Mouse (Mus musculus) left cerebral cortex, adult 11 months (tissue): ENCODE results near the gene Gabra5.

Experiments
- DNase-seq: peaks from one replicate; pipeline ENCODE4 v3.0.0; 2022; ENCODE audit warnings: low spot score

Gene Gabra5

GRCm38 (mm10) chr7:57509681-57510141 is at the start of gene Gabra5:
Gene Gabra5 (minus strand): TSS chr7:57510059.
- peak; percentile 31 for DNase-seq

GRCm38 (mm10) chr7:57538565-57538964 is 28.7 kb upstream of the Gabra5 start:
- DNase-seq = no peak

- no peak for DNase-seq
Observed at GRCm38 (mm10) chr7:57532676-57533075, 22.8 kb upstream of the Gabra5 start.

GRCm38 (mm10) chr7:57529954-57530353 is 20.1 kb upstream of the Gabra5 start:
- DNase-seq = no peak

- DNase-seq = no peak
Observed at GRCm38 (mm10) chr7:57529451-57529850, 19.6 kb upstream of the Gabra5 start.

- peak; percentile 29 for DNase-seq
Observed at GRCm38 (mm10) chr7:57512955-57513354, 3.1 kb upstream of the Gabra5 start.

- no peak for DNase-seq
Observed at GRCm38 (mm10) chr7:57508860-57509632, 813 bp downstream of the Gabra5 start.

GRCm38 (mm10) chr7:57502809-57503208 is 7.0 kb downstream of the Gabra5 start:
- DNase-seq = no peak

- DNase-seq = no peak
Observed at GRCm38 (mm10) chr7:57491795-57492194, 18.1 kb downstream of the Gabra5 start.

GRCm38 (mm10) chr7:57486907-57487306 is 23.0 kb downstream of the Gabra5 start:
- no peak for DNase-seq

GRCm38 (mm10) chr7:57482896-57483295 is 27.0 kb downstream of the Gabra5 start:
- no peak for DNase-seq

GRCm38 (mm10) chr7:57473811-57474525 is 35.9 kb downstream of the Gabra5 start:
- DNase-seq = peak; percentile 65

GRCm38 (mm10) chr7:57471316-57471715 is 38.5 kb downstream of the Gabra5 start:
- DNase-seq = no peak

GRCm38 (mm10) chr7:57460354-57460753 is 49.5 kb downstream of the Gabra5 start:
- no peak for DNase-seq

- no peak for DNase-seq
Observed at GRCm38 (mm10) chr7:57448239-57448638, 61.6 kb downstream of the Gabra5 start.

GRCm38 (mm10) chr7:57422675-57423074 is 87.2 kb downstream of the Gabra5 start:
- DNase-seq = no peak

- DNase-seq = no peak
Observed at GRCm38 (mm10) chr7:57421044-57421443, 88.8 kb downstream of the Gabra5 start.

- DNase-seq = no peak
Observed at GRCm38 (mm10) chr7:57419392-57419791, 90.5 kb downstream of the Gabra5 start, which contains the start of gene Gabrb3. Gene Gabrb3 (plus strand): TSS chr7:57419692.

- no peak for DNase-seq
Observed at GRCm38 (mm10) chr7:57412896-57413295, 97.0 kb downstream of the Gabra5 start.

GRCm38 (mm10) chr7:57411163-57411562 is 98.7 kb downstream of the Gabra5 start:
- DNase-seq = no peak

GRCm38 (mm10) chr7:57393551-57393950 is 116.3 kb downstream of the Gabra5 start:
- DNase-seq = no peak

- DNase-seq = no peak
Observed at GRCm38 (mm10) chr7:57390046-57390445, 119.8 kb downstream of the Gabra5 start.

GRCm38 (mm10) chr7:57387341-57387654 is 122.6 kb downstream of the Gabra5 start:
- no peak for DNase-seq
